Mouse (Mus musculus) forebrain, embryonic 15.5 days (tissue): ENCODE measurements at regions not wholly inside any gene's neighbourhood (a gene's known extent, or its start where the extent isn't known, plus 50 kb on each side); places are given as distances from the start of the nearest gene placed in this dataset.

ENCODE experiments used
- ATAC-seq: fragments of 200-750 bp; cut with Nextera tagmentation; replicated peaks from 2 replicates; pipeline ENCODE4 v1.8.0; 2017; ENCODE audit warnings: mild to moderate bottlenecking, moderate TSS enrichment, moderate library complexity
- H3K27ac ChIP-seq: fragments of 300-500 bp; sonication (generic); replicated peaks from 2 replicates; pipeline ENCODE4 v1.5.1; 2015; ENCODE audit warnings: mild to moderate bottlenecking, inconsistent platforms
- H3K27me3 ChIP-seq: fragments of 300-500 bp; sonication (generic); 2 replicates; pipeline ENCODE4 v1.6.1; 2015; ENCODE audit warnings: inconsistent platforms
- H3K36me3 ChIP-seq: fragments of 300-500 bp; sonication (generic); 2 replicates; pipeline ENCODE4 v1.6.1; 2015; ENCODE audit warnings: mild to moderate bottlenecking, inconsistent platforms
- H3K4me1 ChIP-seq: fragments of 300-500 bp; sonication (generic); 2 replicates; pipeline ENCODE4 v1.6.1; 2015; ENCODE audit warnings: inconsistent platforms
- H3K4me2 ChIP-seq: fragments of 300-500 bp; sonication (generic); replicated peaks from 2 replicates; pipeline ENCODE4 v1.6.1; 2015; ENCODE audit warnings: mild to moderate bottlenecking, inconsistent platforms
- H3K4me3 ChIP-seq: fragments of 300-500 bp; sonication (generic); 2 replicates; pipeline ENCODE4 v1.5.1; 2015; ENCODE audit warnings: mild to moderate bottlenecking, inconsistent platforms
- H3K9ac ChIP-seq: fragments of 300-500 bp; sonication (generic); replicated peaks from 2 replicates; pipeline ENCODE4 v1.6.1; 2015; ENCODE audit warnings: mild to moderate bottlenecking, inconsistent platforms
- H3K9me3 ChIP-seq: fragments of 300-500 bp; sonication (generic); 2 replicates; pipeline ENCODE4 v1.6.1; 2016; ENCODE audit warnings: inconsistent platforms
- WGBS: fragments of 180-500 bp; shearing (Covaris S2); methylation state at CpG from one replicate; pipeline ENCODE4 v1.1.7; 2015; ENCODE audit warnings: mixed read lengths; 5-methylcytosine and 5-hydroxymethylcytosine counted together

DNA sequence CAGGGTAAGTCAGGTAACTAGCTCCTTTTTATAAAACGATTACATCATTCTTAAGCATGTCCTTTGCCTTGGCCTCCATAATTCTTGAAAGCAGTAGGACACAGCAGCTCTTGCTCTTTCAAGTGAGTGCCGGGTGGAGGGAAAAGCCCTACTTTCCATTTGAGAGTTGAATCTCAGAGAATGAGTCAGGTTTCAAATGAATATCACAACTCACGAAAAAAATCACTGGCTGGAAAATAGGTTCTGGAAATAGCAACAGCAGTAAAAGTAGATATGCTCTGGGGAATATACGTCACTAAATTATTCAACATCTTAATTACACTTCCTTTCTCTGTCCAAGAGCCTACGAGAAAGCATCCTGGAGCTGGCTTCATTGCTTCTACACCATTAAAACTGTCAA, 250.5 kb downstream of the Kcnc2 start:
- no peaks in the 10 kb centered on the region for H3K9me3 ChIP-seq
- H3K4me3 ChIP-seq = no peak overlapping the region
- H3K27ac ChIP-seq = no peak overlapping the region
- H3K9ac ChIP-seq = no peak overlapping the region
- no peaks in the 10 kb centered on the region for H3K27me3 ChIP-seq
- no peaks in the 10 kb centered on the region for H3K4me1 ChIP-seq
- no peak for ATAC-seq
- WGBS = 83% methylated on average over 5 of the region's 5 CpGs
- H3K4me2 ChIP-seq = no peak overlapping the region
- no peaks in the 10 kb centered on the region for H3K36me3 ChIP-seq

DNA sequence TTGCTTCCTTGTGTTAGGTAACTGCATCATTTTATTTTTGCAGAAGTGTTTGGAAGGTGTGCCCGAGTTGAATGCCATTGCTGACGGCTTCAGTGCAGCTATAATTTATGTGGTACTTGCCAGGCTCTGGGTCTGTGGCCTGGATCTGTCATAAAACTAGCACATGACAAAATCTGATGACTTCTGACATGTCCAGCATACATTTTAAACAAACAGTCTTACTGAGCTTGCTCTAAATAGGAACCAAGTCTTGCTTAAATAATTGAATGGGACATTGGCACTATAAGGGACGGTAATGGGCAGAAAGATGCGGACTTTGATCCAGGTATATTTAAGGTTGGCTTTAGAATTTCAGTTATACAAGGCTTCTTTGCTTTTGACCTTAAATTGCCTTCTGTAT, 272.1 kb downstream of the Kcnc2 start:
- Histone ChIP-seq H3K4me2 (no peak overlapping the region), H3K36me3 (no peaks in the 10 kb centered on the region), H3K27me3 (no peaks in the 10 kb centered on the region), H3K27ac (no peak overlapping the region), H3K4me1 (no peaks in the 10 kb centered on the region), H3K9ac (no peak overlapping the region), H3K4me3 (no peak overlapping the region), H3K9me3 (no peaks in the 10 kb centered on the region)
- WGBS = 88% methylated on average over 4 of the region's 4 CpGs
- no peak for ATAC-seq

DNA sequence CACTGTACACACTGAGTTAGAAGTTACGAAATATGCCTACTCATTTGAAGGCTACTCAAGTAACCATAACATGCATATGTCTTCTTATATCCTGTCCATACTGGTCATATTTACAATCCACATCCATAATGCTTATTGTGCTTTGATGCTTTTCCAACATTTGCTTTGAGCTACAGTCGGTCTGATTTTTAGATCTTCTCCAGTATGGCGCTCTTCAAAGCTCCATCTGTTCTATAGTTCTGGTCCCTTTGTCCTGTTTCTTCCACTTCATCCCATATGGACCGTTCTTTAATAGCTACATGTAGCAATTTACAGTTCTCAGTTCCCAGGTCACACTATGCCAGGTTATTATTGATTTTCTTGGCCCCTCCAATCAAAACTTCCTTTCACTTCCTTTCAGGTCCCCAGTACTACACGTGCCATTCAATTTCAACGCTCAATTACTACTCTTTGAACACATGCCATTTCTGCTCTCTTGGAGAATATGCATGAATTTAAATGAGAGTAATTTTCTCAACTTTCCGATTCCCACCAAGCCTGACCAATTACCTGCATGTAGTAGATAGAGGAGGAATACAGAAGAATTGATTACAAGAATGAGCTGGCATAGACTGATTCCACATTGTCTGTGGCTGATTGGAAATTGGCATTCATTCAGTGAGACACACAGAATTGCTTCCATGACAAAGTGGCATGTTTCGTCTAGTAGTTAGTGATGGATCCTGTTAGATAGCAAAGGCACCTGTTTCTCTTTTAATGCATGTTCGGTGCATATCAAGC, 301.0 kb downstream of the Kcnc2 start:
- Histone ChIP-seq H3K36me3 (no peaks in the 10 kb centered on the region), H3K9me3 (no peaks in the 10 kb centered on the region), H3K4me3 (no peak overlapping the region), H3K4me2 (no peak overlapping the region), H3K27ac (peak overlapping the region; percentile 68), H3K9ac (no peak overlapping the region), H3K27me3 (no peaks in the 10 kb centered on the region), H3K4me1 (peaks cover 14% of the 10 kb centered on the region)
- 43% methylated on average over 9 of the region's 9 CpGs for WGBS
- peak; percentile 91 for ATAC-seq

DNA sequence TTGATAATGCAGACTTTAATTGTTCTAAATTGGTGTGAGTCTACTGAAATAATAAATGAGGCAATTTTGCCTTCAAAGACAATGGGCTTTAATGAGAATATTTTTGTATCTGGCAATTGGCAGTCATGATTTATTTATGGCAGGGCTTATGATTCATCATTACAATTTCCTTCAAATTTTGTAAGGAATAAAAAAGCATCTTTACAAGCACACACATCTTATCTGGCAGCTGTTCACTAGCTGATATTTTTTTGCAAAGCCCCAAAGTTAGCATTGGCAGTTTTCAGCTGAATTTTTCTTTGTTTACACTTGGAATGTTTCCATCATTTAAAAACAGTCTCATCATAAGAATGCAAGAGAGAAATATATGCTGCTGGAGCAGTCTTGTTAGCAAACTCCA, 301.6 kb downstream of the Kcnc2 start:
- no peaks in the 10 kb centered on the region for H3K9me3 ChIP-seq
- no peaks in the 10 kb centered on the region for H3K36me3 ChIP-seq
- no peak overlapping the region for H3K4me3 ChIP-seq
- H3K4me1 ChIP-seq = peaks cover 14% of the 10 kb centered on the region
- no peaks in the 10 kb centered on the region for H3K27me3 ChIP-seq
- peak; percentile 59; the same call in 1 of the 2 replicates for ATAC-seq
- no peak overlapping the region for H3K4me2 ChIP-seq
- peak overlapping the region; percentile 68 for H3K27ac ChIP-seq
- no peak overlapping the region for H3K9ac ChIP-seq

DNA sequence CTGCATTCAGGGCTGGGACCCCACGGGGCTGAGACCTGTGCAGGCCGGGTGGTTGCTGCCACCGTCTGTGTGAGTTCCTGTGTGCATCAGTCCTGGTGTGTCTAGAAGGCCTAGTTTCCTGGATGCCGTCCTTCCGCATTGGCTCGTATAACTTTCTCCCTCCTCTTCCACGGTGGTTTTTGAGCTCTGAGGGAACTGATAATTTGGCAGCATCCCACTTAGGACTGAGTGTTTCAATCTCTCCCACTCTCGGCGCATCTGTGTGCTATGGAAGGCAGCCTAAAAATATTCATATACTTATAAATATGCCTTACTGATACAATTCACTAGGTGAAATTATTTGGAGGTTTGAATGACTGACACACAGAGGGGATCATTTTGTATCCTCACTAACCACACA, 314.0 kb downstream of the Kcnc2 start:
- H3K9ac ChIP-seq = no peak overlapping the region
- H3K27ac ChIP-seq = no peak overlapping the region
- 72% methylated on average over 9 of the region's 9 CpGs for WGBS
- no peak for ATAC-seq
- no peaks in the 10 kb centered on the region for H3K27me3 ChIP-seq
- no peaks in the 10 kb centered on the region for H3K9me3 ChIP-seq
- no peaks in the 10 kb centered on the region for H3K36me3 ChIP-seq
- H3K4me2 ChIP-seq = no peak overlapping the region
- H3K4me1 ChIP-seq = no peaks in the 10 kb centered on the region
- no peak overlapping the region for H3K4me3 ChIP-seq

DNA sequence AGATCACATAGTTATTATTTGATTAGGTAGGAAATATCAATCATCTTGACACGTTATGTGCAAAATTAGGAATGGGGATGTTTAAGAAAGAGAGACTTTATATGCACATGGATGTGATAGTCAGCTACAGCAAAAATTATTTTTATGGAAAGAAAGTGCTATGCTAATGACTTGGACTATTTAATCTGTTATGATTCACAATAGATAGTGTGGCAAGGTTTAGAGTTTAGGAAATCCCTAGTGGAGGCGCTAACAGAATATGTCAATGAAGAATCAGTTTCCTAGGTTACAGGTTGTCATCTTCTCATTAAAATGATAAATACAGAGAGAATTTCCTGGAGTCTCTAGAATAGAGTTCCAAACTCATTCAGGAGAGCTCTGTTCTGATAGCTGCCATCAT, 323.4 kb downstream of the Kcnc2 start:
- WGBS = 85% methylated on average over 2 of the region's 2 CpGs
- H3K4me3 ChIP-seq = no peak overlapping the region
- ATAC-seq = no peak
- H3K27ac ChIP-seq = no peak overlapping the region
- no peaks in the 10 kb centered on the region for H3K4me1 ChIP-seq
- no peak overlapping the region for H3K9ac ChIP-seq
- H3K27me3 ChIP-seq = no peaks in the 10 kb centered on the region
- no peak overlapping the region for H3K4me2 ChIP-seq
- no peaks in the 10 kb centered on the region for H3K36me3 ChIP-seq
- no peaks in the 10 kb centered on the region for H3K9me3 ChIP-seq

DNA sequence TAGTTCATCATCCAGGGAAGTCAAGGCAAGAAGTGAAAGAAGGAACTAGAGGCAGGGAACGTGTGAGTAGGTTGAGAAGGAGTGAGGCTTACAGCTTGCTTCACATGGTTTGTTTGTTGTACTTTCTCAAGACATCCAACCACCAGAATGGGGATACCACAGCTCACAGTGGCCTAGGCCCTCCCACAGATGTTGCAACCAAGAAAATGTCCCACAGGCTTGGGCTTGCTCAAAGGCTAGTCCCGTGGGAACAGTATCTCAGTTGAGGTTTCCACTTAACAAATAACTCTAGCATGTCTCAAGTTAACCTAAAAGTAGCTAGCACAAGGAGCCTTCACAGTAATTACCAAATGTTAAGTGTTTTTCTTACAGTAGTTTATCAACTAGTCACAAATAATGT, 323.2 kb downstream of the Atxn7l3b start:
- Histone ChIP-seq H3K9ac (no peak overlapping the region), H3K9me3 (no peaks in the 10 kb centered on the region), H3K4me3 (no peak overlapping the region), H3K36me3 (no peaks in the 10 kb centered on the region), H3K27ac (no peak overlapping the region), H3K4me2 (no peak overlapping the region), H3K4me1 (no peaks in the 10 kb centered on the region), H3K27me3 (no peaks in the 10 kb centered on the region)
- 75% methylated on average over 2 of the region's 2 CpGs for WGBS
- ATAC-seq = no peak

DNA sequence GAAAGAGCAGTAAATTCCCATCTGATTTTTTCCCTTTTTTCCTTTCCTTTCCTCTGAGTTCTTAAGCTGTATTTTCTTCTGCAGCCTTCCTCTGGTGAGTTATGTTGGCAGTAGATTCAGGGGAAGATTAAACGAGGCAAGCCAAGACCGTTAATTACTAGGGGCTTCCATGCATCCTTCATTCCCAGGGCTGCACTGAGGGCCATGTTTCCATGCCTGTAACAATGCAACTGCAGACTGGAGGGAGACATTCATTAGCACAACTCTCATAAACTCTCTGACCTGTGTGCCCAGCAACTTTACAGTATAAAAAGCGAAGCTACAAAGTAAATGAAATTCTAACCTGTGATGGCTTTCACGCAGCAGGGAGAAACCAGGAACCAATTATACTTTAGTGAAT, 321.2 kb downstream of the Atxn7l3b start:
- H3K4me3 ChIP-seq = no peak overlapping the region
- 49% methylated on average over 4 of the region's 4 CpGs for WGBS
- no peaks in the 10 kb centered on the region for H3K4me1 ChIP-seq
- no peaks in the 10 kb centered on the region for H3K9me3 ChIP-seq
- no peak overlapping the region for H3K9ac ChIP-seq
- no peaks in the 10 kb centered on the region for H3K36me3 ChIP-seq
- no peak for ATAC-seq
- no peak overlapping the region for H3K4me2 ChIP-seq
- H3K27ac ChIP-seq = no peak overlapping the region
- H3K27me3 ChIP-seq = no peaks in the 10 kb centered on the region

DNA sequence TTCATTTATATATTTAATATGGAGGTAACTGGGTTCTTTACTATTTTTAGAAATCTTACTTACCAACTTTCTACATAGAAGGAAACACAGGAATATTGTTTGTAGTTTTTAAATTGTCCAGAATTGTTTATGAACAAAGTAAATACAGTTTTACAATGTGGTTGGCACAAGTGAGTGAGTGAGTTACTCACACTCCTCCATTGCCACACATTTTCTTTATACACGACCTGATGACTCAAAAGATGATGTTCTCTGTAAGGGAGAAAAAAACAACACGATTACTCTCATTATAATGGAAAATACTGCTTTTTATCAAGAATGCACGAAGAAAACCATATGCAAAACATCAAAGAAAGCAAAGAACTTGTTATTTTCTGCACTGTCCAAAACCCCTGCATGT, 317.1 kb downstream of the Atxn7l3b start:
- 70% methylated on average over 3 of the region's 3 CpGs for WGBS
- no peak for ATAC-seq

DNA sequence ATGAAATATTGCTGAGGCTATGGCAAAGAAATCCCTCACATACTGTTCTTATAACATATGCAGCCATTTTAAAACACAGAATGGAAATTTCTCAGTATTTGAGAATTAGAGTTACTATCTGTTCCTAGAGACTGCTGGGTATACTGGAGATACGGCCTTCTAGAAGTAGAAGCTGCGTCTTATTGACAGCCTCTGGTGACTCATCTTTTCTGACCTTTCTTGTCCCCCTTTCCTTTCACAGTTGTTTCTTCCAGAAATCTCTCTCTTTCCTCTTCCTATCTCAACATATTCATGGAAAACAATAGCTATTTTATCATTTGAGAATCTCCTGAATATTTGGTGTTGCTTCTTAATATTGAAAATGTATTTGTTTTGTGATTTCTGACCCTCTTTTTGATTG, 315.1 kb downstream of the Atxn7l3b start:
- Histone ChIP-seq H3K9ac (no peak overlapping the region), H3K4me3 (no peak overlapping the region), H3K4me1 (no peaks in the 10 kb centered on the region), H3K36me3 (no peaks in the 10 kb centered on the region), H3K27ac (no peak overlapping the region), H3K9me3 (no peaks in the 10 kb centered on the region), H3K4me2 (no peak overlapping the region), H3K27me3 (no peaks in the 10 kb centered on the region)
- no peak for ATAC-seq
- whole genome bisulfite sequencing = 95% methylated on average over 2 of the region's 2 CpGs

More for the DNA sequence above, 317.1 kb downstream of the Atxn7l3b start:
- no peaks in the 10 kb centered on the region for H3K36me3 ChIP-seq
- H3K9ac ChIP-seq = no peak overlapping the region
- no peak overlapping the region for H3K4me2 ChIP-seq
- no peak overlapping the region for H3K27ac ChIP-seq
- no peaks in the 10 kb centered on the region for H3K27me3 ChIP-seq
- no peaks in the 10 kb centered on the region for H3K4me1 ChIP-seq
- H3K9me3 ChIP-seq = no peaks in the 10 kb centered on the region
- no peak overlapping the region for H3K4me3 ChIP-seq

DNA sequence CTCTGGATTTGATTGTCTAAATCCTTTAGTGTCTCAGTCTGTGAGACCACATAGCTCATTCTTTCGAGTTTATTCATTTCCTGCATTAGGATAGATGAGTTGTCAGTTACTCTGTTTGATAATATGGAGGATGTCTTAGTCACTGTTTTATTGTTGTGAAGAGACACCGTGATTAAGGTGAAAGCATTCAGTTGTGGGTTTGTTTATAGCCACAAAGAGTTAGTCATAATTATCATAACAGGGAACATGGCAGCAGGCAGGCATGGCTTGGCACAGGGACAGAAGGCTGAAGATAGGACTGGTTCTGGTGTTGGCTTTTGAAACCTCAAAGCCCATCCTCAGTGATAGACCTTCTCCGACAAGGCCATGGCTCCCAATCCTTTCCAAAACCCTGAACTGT, 314.6 kb downstream of the Atxn7l3b start:
- Histone ChIP-seq H3K27me3 (no peaks in the 10 kb centered on the region), H3K36me3 (no peaks in the 10 kb centered on the region), H3K4me1 (no peaks in the 10 kb centered on the region), H3K4me2 (no peak overlapping the region), H3K4me3 (no peak overlapping the region), H3K9ac (no peak overlapping the region), H3K27ac (no peak overlapping the region), H3K9me3 (no peaks in the 10 kb centered on the region)
- no peak for ATAC-seq
- whole genome bisulfite sequencing = 82% methylated on average over 3 of the region's 3 CpGs

DNA sequence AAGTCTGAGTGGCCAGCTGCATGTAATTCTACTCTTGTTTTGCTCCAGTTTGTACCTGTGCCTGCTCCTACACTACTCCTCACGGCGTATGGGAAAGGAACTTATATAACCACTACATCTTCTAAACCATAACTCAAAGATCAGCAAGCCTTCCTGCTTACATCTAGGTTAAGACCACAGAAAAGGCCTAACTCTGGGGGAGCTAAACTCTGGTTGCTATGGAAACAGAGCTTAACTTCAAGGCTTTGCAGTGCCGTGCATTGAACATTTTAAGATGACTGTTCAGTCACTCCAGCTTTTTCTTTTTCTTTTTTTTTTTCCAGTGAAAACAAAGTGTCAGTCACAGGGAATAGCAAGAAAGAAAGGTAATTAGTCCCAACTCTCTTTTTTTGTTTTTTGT, 309.1 kb downstream of the Atxn7l3b start:
- Histone ChIP-seq H3K27me3 (no peaks in the 10 kb centered on the region), H3K27ac (no peak overlapping the region), H3K4me1 (no peaks in the 10 kb centered on the region), H3K9ac (no peak overlapping the region), H3K9me3 (no peaks in the 10 kb centered on the region), H3K36me3 (no peaks in the 10 kb centered on the region), H3K4me2 (no peak overlapping the region), H3K4me3 (no peak overlapping the region)
- WGBS = 52% methylated on average over 3 of the region's 3 CpGs
- ATAC-seq = no peak

DNA sequence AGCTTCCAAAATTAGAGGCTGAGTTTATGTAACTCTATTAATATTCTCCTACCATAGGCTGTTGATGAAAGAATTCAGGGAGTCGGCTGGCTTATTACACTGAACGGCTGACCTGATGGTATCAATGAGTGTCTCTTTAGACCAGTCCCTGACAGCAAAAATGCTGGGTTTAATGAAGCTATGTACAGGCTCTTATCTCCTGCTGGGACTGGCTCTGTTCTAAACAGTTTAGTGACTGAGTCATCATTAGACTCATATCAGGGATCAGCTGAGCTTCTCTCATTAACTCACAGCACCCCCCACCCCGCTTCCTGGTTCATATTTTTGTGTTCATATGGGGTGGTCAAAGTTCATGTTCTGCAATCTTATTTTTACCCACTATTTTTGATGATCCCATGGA, 299.0 kb downstream of the Atxn7l3b start:
- no peak overlapping the region for H3K4me2 ChIP-seq
- WGBS = 75% methylated on average over 3 of the region's 3 CpGs
- H3K27me3 ChIP-seq = no peaks in the 10 kb centered on the region
- no peak overlapping the region for H3K9ac ChIP-seq
- no peaks in the 10 kb centered on the region for H3K36me3 ChIP-seq
- H3K9me3 ChIP-seq = no peaks in the 10 kb centered on the region
- H3K4me1 ChIP-seq = no peaks in the 10 kb centered on the region
- no peak for ATAC-seq
- no peak overlapping the region for H3K27ac ChIP-seq
- no peak overlapping the region for H3K4me3 ChIP-seq
